Mouse (Mus musculus) embryonic facial prominence, embryonic 15.5 days (tissue): Measurements from ENCODE around the gene Btg4. TPM values are rescaled to one million over a fixed set of nuclear protein-coding genes. Genes with fewer than 3 reads are reported as not detected.
"Not testable (repeated sequence)": the region's sequence is repeated elsewhere in the genome, so short reads cannot be mapped to it uniquely, and the experiment has no call there.

Experiments
- ATAC-seq: fragments of 200-750 bp; cut with Nextera tagmentation; 2 replicates; pipeline ENCODE4 v1.8.0; 2017; ENCODE audit warnings: low read depth, moderate TSS enrichment; ENCODE audit not compliant: insufficient number of reproducible peaks, low FRiP score, low TSS enrichment
- H3K27ac ChIP-seq: fragments of 300-500 bp; sonication (generic); replicated peaks from 2 replicates; pipeline ENCODE4 v1.5.1; 2015; ENCODE audit warnings: mild to moderate bottlenecking, inconsistent platforms
- H3K27me3 ChIP-seq: fragments of 300-500 bp; sonication (generic); 2 replicates; pipeline ENCODE4 v1.6.1; 2015; ENCODE audit warnings: inconsistent platforms
- H3K36me3 ChIP-seq: fragments of 300-500 bp; sonication (generic); 2 replicates; pipeline ENCODE4 v1.6.1; 2015; ENCODE audit warnings: mild to moderate bottlenecking, inconsistent platforms
- H3K4me1 ChIP-seq: fragments of 300-500 bp; sonication (generic); 2 replicates; pipeline ENCODE4 v1.6.1; 2015; ENCODE audit warnings: inconsistent platforms
- H3K4me2 ChIP-seq: fragments of 300-500 bp; sonication (generic); replicated peaks from 2 replicates; pipeline ENCODE4 v1.6.1; 2015; ENCODE audit warnings: mild to moderate bottlenecking, inconsistent platforms
- H3K4me3 ChIP-seq: fragments of 300-500 bp; sonication (generic); replicated peaks from 2 replicates; pipeline ENCODE4 v1.5.1; 2015; ENCODE audit warnings: mild to moderate bottlenecking, inconsistent platforms
- H3K9ac ChIP-seq: fragments of 300-500 bp; sonication (generic); 2 replicates; pipeline ENCODE4 v1.6.1; 2015; ENCODE audit warnings: inconsistent platforms
- H3K9me3 ChIP-seq: fragments of 300-500 bp; sonication (generic); replicated peaks from 2 replicates; pipeline ENCODE4 v1.6.1; 2016; ENCODE audit warnings: inconsistent platforms
- WGBS: fragments of 180-500 bp; shearing (Covaris S2); methylation state at CpG from one replicate; pipeline ENCODE4 v1.1.7; 2015; 5-methylcytosine and 5-hydroxymethylcytosine counted together
- polyA plus RNA-seq: library from polyadenylated mRNA; unstranded; fragments of >200 nt; fragmentation: Nextera tagmentation; extraction: Ambion mirVana; gene quantifications from 2 replicates; pipeline ENCODE4 v1.2.1, GENCODE M21; 2015

The Btg4 gene
- polyA plus RNA-seq, 1 experiment from 2014 or later, result 2.0 TPM

GRCm38 (mm10) chr9:51139401-51139800, 78.7 kb downstream of the Btg4 start:
- 71% methylated on average over 1 of the region's 1 CpGs for WGBS
- not testable (repeated sequence) for H3K4me3 ChIP-seq, H3K36me3 ChIP-seq, H3K9me3 ChIP-seq, ATAC-seq, H3K27ac ChIP-seq, H3K9ac ChIP-seq, H3K27me3 ChIP-seq, H3K4me2 ChIP-seq, H3K4me1 ChIP-seq

DNA sequence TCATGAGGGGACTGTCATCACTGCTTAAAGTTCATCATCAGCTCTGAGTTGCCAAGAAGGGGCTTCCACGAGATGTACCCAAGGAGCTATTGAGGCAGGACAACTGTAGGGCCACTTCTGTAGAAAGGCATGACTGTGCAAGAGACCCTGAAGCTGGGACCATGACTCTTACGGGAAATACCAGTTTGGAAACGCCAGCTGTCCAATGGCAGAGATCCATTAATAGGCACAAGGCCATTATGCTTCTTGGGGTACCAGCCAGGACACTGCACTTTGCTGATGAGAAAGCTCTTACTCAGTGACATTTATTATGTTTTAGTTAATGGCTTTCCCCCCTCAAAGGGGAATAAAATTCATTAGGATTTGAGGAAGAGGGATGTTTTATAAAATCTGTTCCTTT, 80.0 kb downstream of the Btg4 start:
- Histone ChIP-seq H3K9me3 (no peaks in the 10 kb centered on the region), H3K27ac (no peak overlapping the region), H3K27me3 (no peaks in the 10 kb centered on the region), H3K4me3 (no peak overlapping the region), H3K9ac (no peak overlapping the region), H3K4me2 (no peak overlapping the region), H3K36me3 (no peaks in the 10 kb centered on the region), H3K4me1 (no peaks in the 10 kb centered on the region)
- 74% methylated on average over 3 of the region's 3 CpGs for WGBS
- ATAC-seq, result no peak

GRCm38 (mm10) chr9:51143437-51143836, 82.7 kb downstream of the Btg4 start:
- no peak overlapping the region for H3K27ac ChIP-seq
- no peak overlapping the region for H3K4me3 ChIP-seq
- peaks cover 16% of the 10 kb centered on the region for H3K4me1 ChIP-seq
- no peak overlapping the region for H3K4me2 ChIP-seq
- no peak for ATAC-seq
- no peaks in the 10 kb centered on the region for H3K36me3 ChIP-seq
- H3K9me3 ChIP-seq, result no peaks in the 10 kb centered on the region
- WGBS, result 61% methylated on average over 1 of the region's 1 CpGs
- H3K27me3 ChIP-seq, result no peaks in the 10 kb centered on the region
- H3K9ac ChIP-seq, result no peak overlapping the region

DNA sequence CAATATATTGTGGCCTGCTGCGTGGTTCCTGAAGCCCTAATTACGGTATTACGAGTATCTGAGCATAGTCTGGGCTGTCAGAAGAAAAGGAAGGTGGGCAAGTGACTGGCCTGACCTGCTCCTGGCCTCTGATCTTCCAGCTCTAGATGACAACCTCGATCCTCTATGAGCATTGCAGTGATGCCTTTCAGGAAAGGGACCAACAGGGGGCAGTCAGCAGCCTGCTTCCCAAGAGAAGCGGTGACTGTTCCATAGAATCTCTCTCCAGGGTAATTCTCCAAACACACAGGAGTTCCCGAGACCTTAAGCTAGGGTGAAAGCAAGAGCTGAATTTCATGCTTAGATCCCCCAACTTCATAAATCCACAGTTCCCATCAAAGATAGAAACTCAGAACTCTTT, 83.5 kb downstream of the Btg4 start:
- Histone ChIP-seq H3K36me3 (no peaks in the 10 kb centered on the region), H3K4me3 (no peak overlapping the region), H3K27me3 (no peaks in the 10 kb centered on the region), H3K4me2 (no peak overlapping the region), H3K4me1 (peaks cover 16% of the 10 kb centered on the region), H3K9ac (no peak overlapping the region), H3K9me3 (no peaks in the 10 kb centered on the region), H3K27ac (no peak overlapping the region)
- 77% methylated on average over 6 of the region's 6 CpGs for WGBS
- no peak for ATAC-seq

DNA sequence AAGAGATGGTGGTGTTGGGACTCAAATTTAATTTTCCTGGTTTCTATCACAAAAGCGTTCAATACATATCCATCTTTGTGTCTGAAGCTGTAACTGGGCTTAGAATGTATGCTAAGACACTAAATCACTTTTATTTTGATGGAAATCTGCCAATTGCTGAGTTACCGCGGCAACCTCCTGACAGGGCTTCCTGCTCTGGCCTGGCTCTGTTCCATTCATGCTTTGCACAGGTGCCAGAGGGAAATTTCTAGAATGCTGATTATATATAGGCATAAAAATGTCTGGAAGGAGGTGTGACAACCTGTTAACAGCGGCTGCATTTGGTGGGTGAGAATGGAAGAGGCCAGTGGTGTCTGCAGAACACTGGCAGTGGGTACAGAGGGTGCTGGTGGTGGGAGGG, 85.8 kb downstream of the Btg4 start:
- Histone ChIP-seq H3K36me3 (no peaks in the 10 kb centered on the region), H3K4me1 (peaks cover 16% of the 10 kb centered on the region), H3K27ac (no peak overlapping the region), H3K4me2 (no peak overlapping the region), H3K4me3 (no peak overlapping the region), H3K27me3 (no peaks in the 10 kb centered on the region), H3K9ac (no peak overlapping the region), H3K9me3 (no peaks in the 10 kb centered on the region)
- 39% methylated on average over 4 of the region's 4 CpGs for WGBS
- ATAC-seq, result 0 out of 2 replicates have a peak, but pooled peaks have one; percentile 31

GRCm38 (mm10) chr9:51147294-51147693, 86.6 kb downstream of the Btg4 start:
- Histone ChIP-seq H3K4me1 (peaks cover 16% of the 10 kb centered on the region), H3K27ac (no peak overlapping the region), H3K4me3 (no peak overlapping the region), H3K9ac (no peak overlapping the region), H3K9me3 (no peaks in the 10 kb centered on the region), H3K27me3 (no peaks in the 10 kb centered on the region), H3K4me2 (no peak overlapping the region), H3K36me3 (no peaks in the 10 kb centered on the region)
- ATAC-seq, result no peak
- WGBS, result 64% methylated on average over 5 of the region's 5 CpGs

GRCm38 (mm10) chr9:51152079-51152752, 91.5 kb downstream of the Btg4 start:
- WGBS, result 18% methylated on average over 12 of the region's 13 CpGs
- Histone ChIP-seq H3K4me2 (peak overlapping the region; percentile 34; the same call in 1 of the 2 replicates), H3K9ac (no peak overlapping the region), H3K36me3 (no peaks in the 10 kb centered on the region), H3K27ac (no peak overlapping the region), H3K27me3 (no peaks in the 10 kb centered on the region), H3K9me3 (no peaks in the 10 kb centered on the region), H3K4me1 (peaks cover 6% of the 10 kb centered on the region), H3K4me3 (no peak overlapping the region)
- ATAC-seq, result peak; percentile 22; the same call in 1 of the 2 replicates

GRCm38 (mm10) chr9:51161771-51162388, 101.2 kb downstream of the Btg4 start:
- Histone ChIP-seq H3K9ac (no peak overlapping the region), H3K4me3 (no peak overlapping the region), H3K4me1 (no peaks in the 10 kb centered on the region), H3K36me3 (no peaks in the 10 kb centered on the region), H3K27me3 (peaks cover 26% of the 10 kb centered on the region), H3K27ac (no peak overlapping the region), H3K9me3 (no peaks in the 10 kb centered on the region), H3K4me2 (no peak overlapping the region)
- 25% methylated on average over 4 of the region's 4 CpGs for WGBS
- no peak for ATAC-seq

- Histone ChIP-seq H3K36me3 (no peaks in the 10 kb centered on the region), H3K4me3 (no peak overlapping the region), H3K4me1 (peaks cover 10% of the 10 kb centered on the region), H3K9ac (no peak overlapping the region), H3K27ac (no peak overlapping the region), H3K27me3 (peaks cover 24% of the 10 kb centered on the region), H3K4me2 (no peak overlapping the region), H3K9me3 (no peaks in the 10 kb centered on the region)
- no peak for ATAC-seq
- WGBS, result 75% methylated on average over 5 of the region's 5 CpGs
Measured at GRCm38 (mm10) chr9:51163989-51164388, 103.3 kb downstream of the Btg4 start.

- H3K27me3 ChIP-seq, result peaks cover 11% of the 10 kb centered on the region
- 47% methylated on average over 6 of the region's 6 CpGs for WGBS
- no peaks in the 10 kb centered on the region for H3K36me3 ChIP-seq
- H3K9me3 ChIP-seq, result no peaks in the 10 kb centered on the region
- H3K4me1 ChIP-seq, result peaks cover 10% of the 10 kb centered on the region
- no peak within 1 kb of the TSS for H3K9ac ChIP-seq
- no peak within 1 kb of the TSS for H3K27ac ChIP-seq
- H3K4me3 ChIP-seq, result no peak within 1 kb of the TSS
- no peak within 1 kb of the TSS for H3K4me2 ChIP-seq
- ATAC-seq, result no peak
Measured at GRCm38 (mm10) chr9:51165312-51166180, 104.8 kb downstream of the Btg4 start, which contains the start of gene Gm32742. Gm32742 (minus strand) TSS chr9:51165517.

DNA sequence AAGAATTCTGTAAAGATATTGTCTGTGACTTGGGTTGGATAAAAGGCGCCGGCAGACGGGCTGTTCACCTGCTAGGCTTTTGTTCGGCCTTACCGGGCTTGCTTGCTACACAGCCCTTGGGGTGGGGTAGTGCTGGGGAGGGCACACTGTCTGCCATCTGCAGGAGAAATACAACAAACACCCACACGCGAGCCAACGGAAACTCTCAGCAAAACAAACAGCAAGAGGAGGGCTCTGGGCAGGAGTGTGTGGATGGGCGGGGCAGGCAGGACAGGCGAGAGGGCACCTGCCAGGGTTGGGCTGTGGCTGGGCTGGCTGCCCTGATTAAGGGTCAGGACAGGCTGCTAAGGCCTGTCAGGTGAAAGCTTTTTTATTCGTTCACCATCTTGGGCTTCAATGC, 107.3 kb downstream of the Btg4 start:
- peaks cover 10% of the 10 kb centered on the region for H3K4me1 ChIP-seq
- H3K4me2 ChIP-seq, result no peak overlapping the region
- H3K36me3 ChIP-seq, result no peaks in the 10 kb centered on the region
- no peak overlapping the region for H3K9ac ChIP-seq
- WGBS, result 47% methylated on average over 11 of the region's 11 CpGs
- ATAC-seq, result no peak
- no peak overlapping the region; the same call in 1 of the 2 replicates for H3K27ac ChIP-seq
- no peak overlapping the region for H3K4me3 ChIP-seq
- no peaks in the 10 kb centered on the region for H3K9me3 ChIP-seq
- H3K27me3 ChIP-seq, result no peaks in the 10 kb centered on the region
